Mouse (Mus musculus): ENCODE measurements at regions not wholly inside any gene's neighbourhood (a gene's known extent, or its start where the extent isn't known, plus 50 kb on each side); places are given as distances from the start of the nearest gene placed in this dataset.

DNA sequence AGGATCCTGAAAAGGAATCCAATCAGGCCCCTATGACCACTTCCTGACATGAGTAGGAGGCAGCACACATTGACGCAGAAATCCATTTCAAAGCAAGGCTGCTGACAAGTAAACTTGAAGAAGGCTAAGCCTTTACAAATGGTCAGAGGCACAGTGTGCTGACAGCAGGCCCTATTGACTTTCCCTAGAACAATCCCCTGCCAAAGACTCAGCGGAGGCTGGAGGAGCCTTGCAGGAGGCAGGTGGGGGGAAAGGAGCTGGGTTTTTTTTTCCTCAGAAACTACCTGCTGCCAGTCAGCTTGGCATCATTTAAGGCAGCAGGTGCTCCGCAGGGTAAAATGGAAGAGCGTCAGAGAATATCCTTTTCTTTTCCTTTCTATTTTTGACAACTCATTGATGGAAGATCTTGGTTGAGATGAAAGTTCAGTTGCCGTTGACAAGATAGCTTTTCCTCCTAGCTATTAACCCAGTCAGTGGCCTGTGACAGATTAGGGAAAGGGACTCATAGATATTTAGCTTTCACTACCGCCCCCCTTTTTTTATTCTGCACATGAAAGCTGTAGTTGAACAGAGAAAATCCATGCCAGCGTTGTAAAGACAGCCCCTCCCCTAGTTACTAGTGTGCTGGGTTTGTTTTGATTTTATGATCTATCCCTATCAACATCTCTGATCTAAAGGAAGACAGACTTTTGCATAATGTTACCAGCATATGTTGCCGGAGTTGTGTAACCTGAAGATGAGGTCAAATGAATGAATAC is 210.6 kb downstream of the Csnka2ip start:
- DNase-seq (ENCODE audit: low spot score in 2 of 2): no peak

DNA sequence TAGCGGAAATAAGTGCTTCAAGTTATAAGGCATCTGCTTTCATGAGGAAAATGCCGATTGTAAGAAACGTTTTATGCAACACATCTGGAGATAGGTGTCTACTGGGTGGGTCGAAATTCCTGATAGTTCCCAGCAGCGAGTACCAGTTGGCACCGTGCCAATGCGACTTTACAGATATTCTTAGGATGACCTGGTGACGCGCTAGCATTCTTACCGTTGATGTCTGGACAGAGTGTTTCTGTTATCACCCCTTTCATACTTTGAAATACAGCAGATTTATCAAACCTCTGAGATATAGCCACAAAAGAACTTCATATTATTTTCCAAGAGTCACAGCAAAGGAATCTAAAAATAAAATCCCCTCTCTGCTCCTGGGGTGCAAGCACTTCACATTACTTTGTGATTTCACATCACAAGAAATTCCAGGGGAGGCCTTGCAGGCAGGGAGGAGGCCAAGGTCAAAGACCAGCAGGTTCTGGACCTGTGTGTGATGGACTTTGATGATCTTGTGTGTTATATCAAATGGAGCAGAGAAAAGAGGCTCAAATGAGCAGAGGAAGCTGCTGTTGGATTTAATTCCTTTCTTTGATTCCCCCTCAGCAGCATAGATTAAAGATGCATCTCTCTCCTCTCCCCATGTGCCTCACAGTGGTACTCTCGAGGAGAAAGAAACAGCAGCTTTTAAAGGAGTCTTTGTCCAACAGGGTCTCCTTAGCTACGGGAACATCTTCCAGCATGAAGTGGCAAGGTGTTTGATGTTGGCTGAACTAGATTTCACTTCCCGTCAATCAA is 233.4 kb downstream of the Csnka2ip start:
- no peak for DNase-seq (ENCODE audit: low spot score in 2 of 2)

DNA sequence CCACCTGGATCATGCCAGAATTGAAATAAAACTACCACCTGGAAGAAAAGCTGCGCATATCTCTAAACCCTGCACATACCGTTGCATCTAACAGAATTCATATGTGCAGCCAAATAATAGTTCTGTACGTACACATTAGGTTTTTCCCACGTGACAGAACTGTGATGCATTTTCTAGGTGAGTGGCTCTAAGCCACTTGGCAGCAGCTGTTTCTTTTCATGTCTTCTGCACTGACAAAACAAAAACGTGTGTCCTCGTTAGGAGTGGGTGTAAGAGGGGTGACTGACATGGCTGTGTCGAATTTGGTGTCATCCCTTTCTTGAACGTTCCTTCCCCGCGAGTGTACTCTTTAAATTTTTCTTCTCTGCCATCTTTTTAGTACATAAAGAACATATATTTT is 254.3 kb downstream of the Csnka2ip start:
- DNase-seq (ENCODE audit: low spot score in 2 of 2): no peak

DNA sequence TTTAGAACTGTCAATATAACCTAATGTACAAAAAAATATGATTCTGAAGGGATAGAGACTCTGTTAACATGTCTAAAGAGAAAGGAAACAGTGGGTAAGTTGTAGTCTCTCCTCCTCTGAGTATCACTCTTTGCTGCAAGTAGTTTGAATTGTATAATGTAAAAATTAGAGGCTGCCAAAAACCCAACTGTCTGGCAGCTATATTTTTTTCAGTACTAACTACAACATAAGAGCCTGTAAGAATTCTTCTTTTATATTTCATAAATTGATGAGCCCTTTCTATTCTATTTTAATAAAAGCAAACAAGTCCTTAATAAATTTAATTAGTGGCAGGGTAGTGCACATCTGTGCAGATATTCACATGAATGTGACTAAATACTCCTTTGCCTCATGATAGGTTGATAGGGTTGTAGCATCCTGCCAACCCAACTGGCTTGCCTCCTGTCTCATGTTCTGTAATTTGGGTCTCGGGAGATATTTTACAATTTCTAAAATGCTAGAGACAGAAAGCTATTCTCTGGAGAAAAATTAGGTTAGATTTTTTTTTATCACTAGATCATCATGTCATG is 269.2 kb downstream of the Csnka2ip start:
- no peak for DNase-seq (ENCODE audit: low spot score in 2 of 2)

DNA sequence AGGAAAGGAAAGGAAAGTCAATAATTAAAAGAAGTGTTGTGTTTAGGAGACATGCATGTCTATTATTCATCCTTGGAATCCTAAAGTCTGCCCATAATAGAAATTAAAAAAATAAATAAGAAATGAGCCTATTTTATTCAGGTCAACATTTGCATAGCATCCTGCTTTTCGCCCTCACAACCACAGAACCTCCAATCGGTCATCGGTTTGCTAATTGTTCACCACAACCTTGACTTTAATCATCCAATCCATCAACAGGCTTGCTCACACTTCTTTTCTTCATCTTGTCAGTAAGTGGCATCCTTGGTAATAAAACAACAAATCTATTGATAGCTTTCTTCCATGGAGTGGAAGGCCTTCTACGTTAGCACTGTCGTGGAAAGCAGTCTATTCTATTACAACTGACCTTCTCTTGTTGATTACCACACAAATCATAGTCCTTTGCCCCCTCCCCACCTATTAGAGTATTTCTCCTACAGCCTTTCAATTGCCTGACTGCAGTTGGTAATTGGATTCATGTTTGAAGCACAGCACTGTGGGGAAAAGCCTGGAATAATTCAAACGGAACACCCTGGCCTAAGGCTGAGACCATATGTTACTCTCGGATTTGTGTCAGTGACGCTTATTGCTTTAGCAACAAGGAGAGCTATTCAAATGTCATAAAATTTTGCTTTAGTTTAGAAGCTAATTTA is 269.9 kb downstream of the Csnka2ip start:
- DNase-seq (ENCODE audit: low spot score in 2 of 2): no peak

DNA sequence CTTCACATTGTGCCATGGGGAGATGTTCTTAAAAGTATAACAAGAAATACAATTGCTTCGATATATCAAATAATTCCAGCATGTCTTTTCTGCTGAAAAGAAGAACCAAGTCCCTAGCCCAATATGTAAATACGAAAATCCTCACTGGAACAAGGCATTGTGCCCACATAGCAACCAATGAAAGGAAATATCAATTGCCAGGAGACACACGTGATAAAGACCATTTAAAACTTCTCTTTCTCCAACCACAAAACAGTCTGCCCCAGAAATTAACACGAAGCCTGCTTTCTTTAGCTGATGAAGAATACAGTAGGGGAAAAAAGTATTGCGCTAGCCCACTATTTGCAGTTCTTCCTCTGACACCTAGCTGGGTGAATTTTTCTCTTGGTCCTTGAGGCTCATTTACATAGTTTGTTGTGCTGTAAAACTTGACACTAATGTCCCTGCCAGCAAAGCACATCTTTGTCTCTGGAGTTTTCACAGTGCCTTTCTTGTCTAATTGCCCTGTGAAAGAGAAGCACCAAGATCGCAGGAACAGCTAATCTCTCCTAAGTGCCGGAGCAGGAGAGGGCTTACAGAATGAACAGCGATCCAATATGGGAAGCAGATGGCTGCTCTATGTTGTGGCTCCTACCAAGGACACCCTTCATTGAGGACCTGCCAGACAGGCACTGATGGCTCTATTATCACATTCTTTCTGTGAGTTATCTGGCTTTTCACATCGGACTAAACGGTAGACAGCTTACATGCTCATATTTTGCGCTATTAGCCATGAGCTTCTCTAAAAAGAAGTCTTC is 272.7 kb downstream of the Csnka2ip start:
- DNase-seq (ENCODE audit: low spot score in 2 of 2): no peak

DNA sequence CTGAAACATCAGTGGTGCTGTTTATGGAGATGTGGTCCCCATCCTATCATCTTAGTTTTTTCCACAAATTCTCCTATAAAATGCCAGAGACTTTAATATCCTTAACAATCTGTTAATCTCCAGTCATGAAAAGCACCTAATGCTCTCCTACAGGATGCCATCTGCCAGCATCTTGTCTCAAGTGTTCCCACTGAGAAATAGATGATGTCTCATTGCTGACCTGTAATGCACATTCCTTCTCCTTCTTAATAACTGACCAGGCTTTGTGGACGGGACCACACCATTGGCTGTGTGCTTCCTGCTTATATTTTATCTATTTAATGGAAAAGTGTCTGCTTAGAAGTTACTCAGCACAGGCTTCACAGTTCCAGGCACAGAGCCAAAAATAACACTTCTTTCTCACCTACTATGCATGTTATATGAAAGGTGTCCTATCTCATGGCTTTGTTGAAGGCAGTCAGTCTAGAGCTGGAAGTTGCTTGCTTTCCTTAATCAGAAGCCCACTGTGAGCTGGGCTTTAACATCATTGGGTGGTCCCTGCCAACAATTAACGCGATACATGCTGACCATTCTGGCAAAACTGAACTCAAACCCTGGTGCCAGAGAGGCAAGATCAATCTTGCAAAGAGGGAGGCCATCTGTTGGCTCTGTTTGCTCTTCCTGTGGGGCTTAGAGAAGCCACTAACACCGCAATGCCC is 283.3 kb downstream of the Csnka2ip start:
- DNase-seq (ENCODE audit: low spot score in 2 of 2): no peak

DNA sequence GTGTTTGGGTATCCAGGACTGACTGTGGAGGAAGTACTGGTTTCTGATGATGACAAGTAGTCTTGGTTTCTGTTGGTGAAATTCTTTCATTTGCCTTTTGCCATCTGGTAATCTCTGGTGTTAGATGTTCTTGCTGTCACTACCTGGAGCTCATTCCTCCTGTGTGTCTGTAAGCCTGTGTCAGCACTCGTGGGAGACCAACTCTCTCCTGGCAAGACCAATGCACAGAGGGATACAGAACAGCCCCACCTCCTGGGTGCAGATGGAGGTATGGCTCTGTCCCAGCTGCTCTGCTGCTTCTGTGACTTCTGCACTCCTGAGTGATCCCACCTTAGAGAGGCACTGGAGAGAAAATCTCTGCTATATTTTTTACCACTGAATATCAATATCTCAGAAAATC is 285.4 kb downstream of the Csnka2ip start:
- no peak for DNase-seq (ENCODE audit: low spot score in 2 of 2)

DNA sequence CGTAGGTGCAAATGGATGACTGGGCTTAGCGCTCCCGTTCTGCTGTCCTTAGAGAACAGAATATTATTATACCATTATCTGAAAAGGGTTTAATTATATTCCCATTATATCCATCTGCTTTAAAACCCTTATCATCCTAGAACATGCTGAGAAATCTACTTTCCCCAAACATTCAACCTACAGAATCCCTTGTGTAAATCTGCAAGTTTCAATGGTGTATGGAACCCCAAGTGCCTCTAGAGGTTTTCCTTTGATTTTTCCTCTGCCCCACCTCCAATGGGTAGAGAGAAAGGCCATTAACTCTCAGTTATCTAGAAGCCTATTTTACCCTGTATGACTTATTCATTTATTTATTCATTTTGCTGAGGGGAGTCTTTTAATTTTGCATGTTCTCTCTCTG is 308.7 kb downstream of the Csnka2ip start:
- DNase-seq (ENCODE audit: low spot score in 2 of 2): no peak

DNA sequence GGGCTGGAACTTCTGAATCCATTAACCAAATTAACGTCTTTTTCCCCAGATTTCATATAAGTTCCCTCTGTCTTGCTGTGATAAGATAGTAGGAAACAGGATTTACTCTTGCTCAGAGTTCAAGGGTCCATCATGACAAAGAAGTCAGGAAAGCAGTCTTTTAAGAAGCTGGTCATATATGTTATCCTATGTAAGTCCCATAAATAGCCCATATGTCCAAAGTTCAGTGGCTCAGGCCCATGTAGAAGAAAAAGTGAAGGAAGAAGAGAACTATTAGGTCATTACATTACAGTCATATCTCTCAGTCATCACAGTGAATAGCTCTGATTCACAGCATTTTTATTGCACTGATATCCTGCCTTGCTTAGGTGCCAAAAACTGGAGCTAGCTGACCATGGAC is 316.9 kb downstream of the Csnka2ip start:
- no peak for DNase-seq (ENCODE audit: low spot score in 2 of 2)

DNA sequence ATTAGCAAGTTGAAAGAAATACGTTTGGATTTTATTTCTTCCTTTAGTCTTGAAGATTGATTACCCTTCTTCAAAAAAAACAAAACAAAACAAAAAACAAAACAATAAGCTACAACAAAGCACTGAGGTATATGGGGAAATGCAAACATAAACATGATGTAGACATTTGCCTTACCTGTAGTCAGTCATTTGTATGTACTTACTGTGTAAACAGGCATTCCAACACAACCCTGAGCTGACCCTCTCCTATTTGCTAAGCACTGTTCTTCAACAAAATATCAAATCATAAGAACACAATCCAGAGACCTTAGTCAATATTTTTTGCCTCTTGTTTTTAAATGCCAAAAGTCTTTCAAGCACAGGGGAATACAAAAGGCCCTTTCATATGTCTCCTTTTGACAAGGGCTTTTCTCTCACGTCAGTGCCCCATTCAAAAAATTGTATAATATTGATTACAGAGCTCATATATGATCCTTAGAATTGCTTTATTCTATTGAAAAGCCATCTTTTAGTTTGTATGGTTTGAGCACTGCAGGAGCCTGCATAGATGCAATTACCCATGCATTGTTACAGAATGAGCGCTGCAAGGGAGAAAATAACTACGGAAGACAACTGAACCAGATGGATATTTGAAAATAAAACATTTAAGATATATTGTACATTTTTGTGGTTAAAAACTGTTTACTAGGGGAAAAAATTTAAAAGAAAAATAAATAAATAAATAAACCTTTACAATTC is 326.2 kb downstream of the Csnka2ip start:
- no peak for DNase-seq (ENCODE audit: low spot score in 2 of 2)

DNA sequence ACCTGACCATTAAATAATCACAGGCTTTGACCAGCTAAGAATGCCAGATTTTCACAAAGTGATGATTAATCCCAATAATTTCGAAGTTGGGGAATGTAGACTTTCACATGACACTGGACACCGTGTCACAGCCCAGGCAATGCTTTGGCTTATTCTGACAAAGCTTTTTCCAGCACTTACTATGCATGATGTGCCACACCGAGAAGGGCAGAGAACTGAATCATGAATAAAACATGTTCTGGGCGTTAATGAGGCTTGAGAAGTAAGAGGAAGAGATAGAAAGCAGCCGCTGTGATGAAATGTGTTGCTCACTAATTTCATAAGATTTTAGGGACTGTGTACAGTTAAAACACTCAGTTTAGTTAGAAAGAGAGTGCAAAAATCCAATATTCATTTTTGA is 326.8 kb downstream of the Csnka2ip start:
- DNase-seq (ENCODE audit: low spot score in 2 of 2): no peak

DNA sequence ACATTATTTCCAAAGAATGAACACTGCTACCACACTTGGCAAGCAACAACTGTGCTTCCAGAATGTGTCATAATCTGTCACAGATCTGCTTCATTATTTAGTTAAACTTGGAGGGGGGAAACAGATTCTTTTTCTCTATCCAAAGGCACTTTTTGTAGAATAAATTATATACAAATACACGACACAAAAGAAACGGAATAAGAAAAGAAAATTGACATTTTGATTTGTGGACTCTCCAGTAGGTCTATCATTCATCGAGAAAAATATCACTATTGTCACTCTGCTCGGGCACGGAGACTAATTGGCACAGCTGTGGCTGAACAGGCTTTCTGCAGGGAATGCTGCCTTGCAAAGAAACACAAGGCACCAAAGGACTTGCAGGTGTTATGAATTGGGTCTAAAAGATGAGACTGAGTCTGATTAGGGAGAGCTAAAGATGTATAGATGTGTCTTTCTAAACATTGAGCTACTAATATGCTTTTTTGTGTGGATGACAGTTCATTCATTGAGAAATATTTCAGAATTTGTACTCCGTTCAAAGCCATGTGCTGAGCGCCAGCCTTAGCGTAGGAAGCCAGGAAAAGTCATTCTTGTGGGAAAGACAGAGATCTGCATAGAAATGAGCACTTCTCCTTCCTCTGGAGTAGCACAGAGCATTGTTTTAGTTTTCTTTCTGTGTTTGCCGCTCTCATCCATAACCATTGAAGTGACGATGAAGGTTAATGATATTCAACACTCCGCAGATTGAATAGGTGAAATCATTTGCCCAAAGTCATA is 337.1 kb downstream of the Csnka2ip start:
- no peak for DNase-seq (ENCODE audit: low spot score in 2 of 2)

DNA sequence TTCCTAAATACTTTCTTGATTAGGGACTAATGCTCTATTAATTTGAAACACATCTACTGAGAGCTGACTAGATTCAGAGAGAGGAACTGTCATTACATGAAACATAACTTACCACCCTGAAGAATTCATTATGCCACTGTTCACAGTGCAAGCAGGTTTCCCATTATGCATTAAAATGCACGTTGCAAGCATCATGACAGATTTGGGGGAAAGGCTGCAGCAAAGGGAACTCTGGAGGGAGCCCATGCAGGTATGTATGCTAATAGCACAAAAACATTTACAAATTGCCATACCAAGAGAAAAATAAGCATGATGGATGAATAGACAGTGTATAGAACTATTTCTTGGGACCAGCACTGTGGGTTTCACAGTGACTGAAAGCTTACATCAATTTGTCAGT is 351.1 kb downstream of the Csnka2ip start:
- DNase-seq (ENCODE audit: low spot score in 2 of 2): no peak

DNA sequence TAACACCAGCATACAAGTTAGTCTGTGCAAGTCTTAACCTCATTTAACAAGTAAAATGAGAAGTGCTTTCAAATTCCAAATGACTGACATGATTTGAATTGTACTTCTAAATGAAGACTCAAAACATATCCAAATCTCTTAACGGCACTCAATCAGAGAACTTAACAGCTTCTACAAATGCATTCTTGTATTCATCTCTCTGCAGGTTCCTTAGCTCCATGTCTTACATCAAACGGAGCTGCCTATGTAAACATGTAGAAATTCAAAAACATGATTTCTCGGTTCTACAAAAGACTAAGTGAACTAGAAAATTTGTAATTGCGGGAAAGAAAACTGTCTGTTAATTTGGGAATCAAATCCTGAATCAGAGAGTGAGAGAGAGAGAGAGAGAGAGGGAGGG is 353.5 kb downstream of the Csnka2ip start:
- no peak for DNase-seq (ENCODE audit: low spot score in 2 of 2)

DNA sequence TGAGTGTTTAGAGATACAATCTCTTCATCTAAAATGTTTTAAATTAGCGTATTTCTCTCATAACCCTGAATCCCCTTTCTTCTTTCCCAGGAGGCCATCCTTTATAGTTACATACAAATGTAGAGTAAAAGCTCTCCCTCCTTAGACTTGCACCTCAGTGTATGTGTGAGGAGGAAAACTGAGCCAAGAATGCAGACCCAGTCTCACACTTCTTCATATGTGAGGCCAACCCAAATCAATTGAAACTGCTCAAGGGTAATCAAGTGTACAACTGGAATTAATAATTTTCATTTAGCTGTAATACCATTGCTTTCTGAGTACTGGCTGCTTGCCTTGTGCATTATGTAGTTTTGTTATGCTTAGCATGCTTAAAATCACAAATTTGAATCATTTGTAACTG is 356.3 kb downstream of the Csnka2ip start:
- DNase-seq (ENCODE audit: low spot score in 2 of 2): no peak

DNA sequence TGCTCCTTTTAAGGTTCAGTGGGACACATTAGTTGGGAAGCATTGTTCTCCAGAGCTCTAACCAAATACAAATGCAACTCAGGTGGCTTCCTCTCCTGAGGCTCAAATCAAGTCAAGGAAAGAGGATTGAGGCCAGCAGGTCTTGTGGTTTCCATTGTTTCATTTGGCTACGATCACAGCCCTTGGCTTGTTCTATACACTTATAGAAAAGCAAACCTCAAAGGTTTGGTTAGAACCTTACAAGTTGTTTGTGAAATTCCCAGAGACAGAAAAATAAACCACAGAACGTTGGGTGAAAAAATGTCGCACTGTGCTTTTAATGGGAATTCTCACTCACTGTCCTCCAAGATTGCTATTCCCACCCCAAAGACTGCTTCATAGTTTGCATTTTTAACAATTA is 360.4 kb upstream of the Epha3 start:
- DNase-seq (ENCODE audit: low spot score in 2 of 2): no peak

DNA sequence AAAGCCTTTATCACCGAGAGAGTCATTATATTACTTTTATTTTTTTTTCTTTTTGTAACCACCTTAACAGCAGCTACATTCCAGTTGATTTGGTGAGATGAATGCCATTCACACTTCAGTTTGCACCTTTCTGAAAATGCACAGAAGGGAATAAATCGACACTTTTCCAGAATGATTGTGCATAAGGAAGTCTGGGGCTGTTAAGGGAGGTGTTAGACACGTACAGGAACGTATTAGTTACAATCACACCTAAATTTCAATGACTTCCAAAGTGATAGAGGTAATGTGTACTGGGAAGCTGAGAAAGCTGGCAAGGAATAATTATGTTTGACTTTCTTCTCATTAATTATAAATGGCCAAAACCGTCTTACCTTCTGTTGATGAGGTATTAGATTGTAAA is 352.7 kb upstream of the Epha3 start:
- no peak for DNase-seq (ENCODE audit: low spot score in 2 of 2)

DNA sequence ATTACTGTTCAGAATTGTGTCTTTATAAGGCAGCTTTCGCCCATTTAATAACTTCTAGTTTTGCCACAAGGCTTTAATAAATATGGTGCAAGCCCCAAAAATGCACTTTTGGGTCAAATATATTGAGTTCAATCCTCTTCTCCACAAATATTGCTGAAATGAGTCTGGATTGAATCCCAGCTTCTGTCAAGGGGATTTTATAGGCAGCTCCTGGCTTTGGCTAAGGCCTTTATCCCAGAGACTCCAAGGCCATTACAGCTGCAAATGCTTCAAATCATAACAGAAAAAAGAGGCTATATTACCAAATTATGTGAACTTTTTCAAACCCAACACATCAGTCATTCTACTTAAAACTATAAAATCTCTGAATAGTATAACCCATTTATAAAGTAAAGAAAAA is 347.9 kb upstream of the Epha3 start:
- no peak for DNase-seq (ENCODE audit: low spot score in 2 of 2)

Measured in adrenal gland, adult 18-20 months (tissue).